Mouse (Mus musculus): Measurements from ENCODE around the gene Atp5h. TPM values are rescaled to one million over a fixed set of nuclear protein-coding genes. Genes with fewer than 3 reads are reported as not detected.
A peak's percentile ranks its signal among the peaks of the same experiment; 100 is the strongest.
"Not testable (repeated sequence)": the region's sequence is repeated elsewhere in the genome, so short reads cannot be mapped to it uniquely, and the experiment has no call there.

The Atp5h gene
- polyA plus RNA-seq, 1 experiment from 2014 or later = 1,025 TPM

- WGBS = 86% methylated on average over 15 of the region's 15 CpGs
- no peak overlapping the region for H3K27ac ChIP-seq (ENCODE audit: low read length)
- no peaks in the 10 kb centered on the region for H3K27me3 ChIP-seq (replicated peaks; ENCODE audit: control insufficient read depth, insufficient read depth, low read length)
- H3K4me3 ChIP-seq (ENCODE audit: low read length) = no peak overlapping the region
- no peak overlapping the region for H3K9ac ChIP-seq (ENCODE audit: low read depth, low read length)
- no peak for ATAC-seq
- H3K36me3 ChIP-seq (ENCODE audit: control insufficient read depth, insufficient read depth, low read length) = no peaks in the 10 kb centered on the region
- H3K9me3 ChIP-seq (ENCODE audit: control insufficient read depth, low read length) = no peaks in the 10 kb centered on the region
- peaks cover 15% of the 10 kb centered on the region for H3K4me1 ChIP-seq (ENCODE audit: control insufficient read depth, insufficient read depth, low read length)
- H3K4me2 ChIP-seq (ENCODE audit: low read depth, low read length) = no peak overlapping the region
Observed at GRCm38 (mm10) chr11:115455619-115456018, 35.9 kb upstream of the Atp5h start.

GRCm38 (mm10) chr11:115454822-115455221 is 35.1 kb upstream of the Atp5h start:
- not testable (repeated sequence) for ATAC-seq; H3K36me3 ChIP-seq (ENCODE audit: control insufficient read depth, insufficient read depth, low read length); H3K9me3 ChIP-seq (ENCODE audit: control insufficient read depth, low read length); H3K27ac ChIP-seq (ENCODE audit: low read length); H3K27me3 ChIP-seq (replicated peaks; ENCODE audit: control insufficient read depth, insufficient read depth, low read length); H3K9ac ChIP-seq (ENCODE audit: low read depth, low read length); H3K4me2 ChIP-seq (ENCODE audit: low read depth, low read length); H3K4me3 ChIP-seq (ENCODE audit: low read length)
- peaks cover 20% of the 10 kb centered on the region for H3K4me1 ChIP-seq (ENCODE audit: control insufficient read depth, insufficient read depth, low read length)
- 86% methylated on average over 6 of the region's 6 CpGs for WGBS

GRCm38 (mm10) chr11:115453306-115453705 is 33.5 kb upstream of the Atp5h start:
- ATAC-seq = no peak
- H3K4me3 ChIP-seq (ENCODE audit: low read length) = no peak overlapping the region

GRCm38 (mm10) chr11:115452281-115452860 is 32.6 kb upstream of the Atp5h start:
- H3K9me3 ChIP-seq (ENCODE audit: control insufficient read depth, low read length) = no peaks in the 10 kb centered on the region
- H3K27me3 ChIP-seq (replicated peaks; ENCODE audit: control insufficient read depth, insufficient read depth, low read length) = no peaks in the 10 kb centered on the region
- no peaks in the 10 kb centered on the region for H3K36me3 ChIP-seq (ENCODE audit: control insufficient read depth, insufficient read depth, low read length)
- ATAC-seq = no peak
- peaks cover 40% of the 10 kb centered on the region for H3K4me1 ChIP-seq (ENCODE audit: control insufficient read depth, insufficient read depth, low read length)
- no peak overlapping the region for H3K9ac ChIP-seq (ENCODE audit: low read depth, low read length)
- 83% methylated on average over 7 of the region's 7 CpGs for WGBS
- no peak overlapping the region for H3K4me3 ChIP-seq (ENCODE audit: low read length)
- H3K27ac ChIP-seq (ENCODE audit: low read length) = no peak overlapping the region
- H3K4me2 ChIP-seq (ENCODE audit: low read depth, low read length) = no peak overlapping the region

More at GRCm38 (mm10) chr11:115453306-115453705, 33.5 kb upstream of the Atp5h start:
- Histone ChIP-seq H3K9ac (ENCODE audit: low read depth, low read length) (no peak overlapping the region), H3K27me3 (replicated peaks; ENCODE audit: control insufficient read depth, insufficient read depth, low read length) (no peaks in the 10 kb centered on the region), H3K4me1 (ENCODE audit: control insufficient read depth, insufficient read depth, low read length) (peaks cover 34% of the 10 kb centered on the region), H3K27ac (ENCODE audit: low read length) (no peak overlapping the region; the same call in 1 of the 2 replicates), H3K9me3 (ENCODE audit: control insufficient read depth, low read length) (no peaks in the 10 kb centered on the region), H3K36me3 (ENCODE audit: control insufficient read depth, insufficient read depth, low read length) (no peaks in the 10 kb centered on the region), H3K4me2 (ENCODE audit: low read depth, low read length) (no peak overlapping the region)
- 63% methylated on average over 4 of the region's 4 CpGs for WGBS

GRCm38 (mm10) chr11:115451781-115452241 is 32.0 kb upstream of the Atp5h start:
- ATAC-seq = no peak
- peaks cover 39% of the 10 kb centered on the region for H3K4me1 ChIP-seq (ENCODE audit: control insufficient read depth, insufficient read depth, low read length)
- H3K27me3 ChIP-seq (replicated peaks; ENCODE audit: control insufficient read depth, insufficient read depth, low read length) = no peaks in the 10 kb centered on the region
- no peak overlapping the region for H3K27ac ChIP-seq (ENCODE audit: low read length)
- H3K36me3 ChIP-seq (ENCODE audit: control insufficient read depth, insufficient read depth, low read length) = no peaks in the 10 kb centered on the region
- H3K4me3 ChIP-seq (ENCODE audit: low read length) = no peak overlapping the region
- WGBS = 79% methylated on average over 8 of the region's 8 CpGs
- no peaks in the 10 kb centered on the region for H3K9me3 ChIP-seq (ENCODE audit: control insufficient read depth, low read length)
- no peak overlapping the region for H3K4me2 ChIP-seq (ENCODE audit: low read depth, low read length)
- no peak overlapping the region for H3K9ac ChIP-seq (ENCODE audit: low read depth, low read length)

- peak overlapping the region; percentile 39 for H3K4me2 ChIP-seq (ENCODE audit: low read depth, low read length)
- no peaks in the 10 kb centered on the region for H3K9me3 ChIP-seq (ENCODE audit: control insufficient read depth, low read length)
- H3K4me3 ChIP-seq (ENCODE audit: low read length) = no peak overlapping the region
- no peaks in the 10 kb centered on the region for H3K36me3 ChIP-seq (ENCODE audit: control insufficient read depth, insufficient read depth, low read length)
- H3K4me1 ChIP-seq (ENCODE audit: control insufficient read depth, insufficient read depth, low read length) = peaks cover 42% of the 10 kb centered on the region
- peak; percentile 75 for ATAC-seq
- peak overlapping the region; percentile 19; the same call in 1 of the 2 replicates for H3K9ac ChIP-seq (ENCODE audit: low read depth, low read length)
- no peaks in the 10 kb centered on the region for H3K27me3 ChIP-seq (replicated peaks; ENCODE audit: control insufficient read depth, insufficient read depth, low read length)
- peak overlapping the region; percentile 92 for H3K27ac ChIP-seq (ENCODE audit: low read length)
- 49% methylated on average over 7 of the region's 7 CpGs for WGBS
Observed at GRCm38 (mm10) chr11:115450176-115450575, 30.4 kb upstream of the Atp5h start.

GRCm38 (mm10) chr11:115448998-115449397 is 29.2 kb upstream of the Atp5h start:
- peak overlapping the region; percentile 92 for H3K27ac ChIP-seq (ENCODE audit: low read length)
- 38% methylated on average over 7 of the region's 7 CpGs for WGBS
- peak overlapping the region; percentile 35; the same call in 1 of the 2 replicates for H3K9ac ChIP-seq (ENCODE audit: low read depth, low read length)
- H3K27me3 ChIP-seq (replicated peaks; ENCODE audit: control insufficient read depth, insufficient read depth, low read length) = no peaks in the 10 kb centered on the region
- ATAC-seq = peak; percentile 61
- H3K4me1 ChIP-seq (ENCODE audit: control insufficient read depth, insufficient read depth, low read length) = peaks cover 42% of the 10 kb centered on the region
- no peak overlapping the region for H3K4me3 ChIP-seq (ENCODE audit: low read length)
- H3K4me2 ChIP-seq (ENCODE audit: low read depth, low read length) = peak overlapping the region; percentile 39
- H3K36me3 ChIP-seq (ENCODE audit: control insufficient read depth, insufficient read depth, low read length) = no peaks in the 10 kb centered on the region
- H3K9me3 ChIP-seq (ENCODE audit: control insufficient read depth, low read length) = no peaks in the 10 kb centered on the region

- peak; percentile 65 for ATAC-seq
- H3K27ac ChIP-seq (ENCODE audit: low read length) = peak overlapping the region; percentile 92
- H3K4me3 ChIP-seq (ENCODE audit: low read length) = peak overlapping the region; percentile 21
- H3K27me3 ChIP-seq (replicated peaks; ENCODE audit: control insufficient read depth, insufficient read depth, low read length) = no peaks in the 10 kb centered on the region
- H3K9ac ChIP-seq (ENCODE audit: low read depth, low read length) = peak overlapping the region; percentile 50
- H3K4me1 ChIP-seq (ENCODE audit: control insufficient read depth, insufficient read depth, low read length) = peaks cover 42% of the 10 kb centered on the region
- H3K9me3 ChIP-seq (ENCODE audit: control insufficient read depth, low read length) = no peaks in the 10 kb centered on the region
- H3K36me3 ChIP-seq (ENCODE audit: control insufficient read depth, insufficient read depth, low read length) = no peaks in the 10 kb centered on the region
- 73% methylated on average over 16 of the region's 16 CpGs for WGBS
- H3K4me2 ChIP-seq (ENCODE audit: low read depth, low read length) = peak overlapping the region; percentile 32
Observed at GRCm38 (mm10) chr11:115448075-115448474, 28.3 kb upstream of the Atp5h start.

GRCm38 (mm10) chr11:115447321-115447885 is 27.6 kb upstream of the Atp5h start:
- peaks cover 42% of the 10 kb centered on the region for H3K4me1 ChIP-seq (ENCODE audit: control insufficient read depth, insufficient read depth, low read length)
- H3K27me3 ChIP-seq (replicated peaks; ENCODE audit: control insufficient read depth, insufficient read depth, low read length) = no peaks in the 10 kb centered on the region
- peak overlapping the region; percentile 50 for H3K9ac ChIP-seq (ENCODE audit: low read depth, low read length)
- H3K4me3 ChIP-seq (ENCODE audit: low read length) = peak overlapping the region; percentile 21
- peak; percentile 8; the same call in 1 of the 2 replicates for ATAC-seq
- H3K9me3 ChIP-seq (ENCODE audit: control insufficient read depth, low read length) = no peaks in the 10 kb centered on the region
- H3K4me2 ChIP-seq (ENCODE audit: low read depth, low read length) = peak overlapping the region; percentile 32
- no peaks in the 10 kb centered on the region for H3K36me3 ChIP-seq (ENCODE audit: control insufficient read depth, insufficient read depth, low read length)
- 66% methylated on average over 11 of the region's 11 CpGs for WGBS
- peak overlapping the region; percentile 92 for H3K27ac ChIP-seq (ENCODE audit: low read length)
